Mouse (Mus musculus) heart, postnatal 0 days (tissue): ENCODE measurements around the gene Slc39a11.

Source experiments
- CTCF ChIP-seq: IDR thresholded peaks from 2 replicates; pipeline ENCODE4 v1.5.1; 2016; ENCODE audit warnings: antibody characterized with exemption, control low read depth, low read depth
- EP300 ChIP-seq: IDR thresholded peaks from 2 replicates; pipeline ENCODE4 v1.6.1; 2016; ENCODE audit warnings: antibody characterized with exemption, low read depth

GRCm38 (mm10) chr11:113691318-113691717 lies 41.4 kb upstream of the Slc39a11 start:
- TF ChIP-seq EP300 (no peak), CTCF (no peak)
